Mouse (Mus musculus): Measurements from ENCODE around the gene Nptx1.
A peak's percentile ranks its signal among the peaks of the same experiment; 100 is the strongest.

Nptx1 gene

GRCm38 (mm10) chr11:119524545-119524949 lies 23.0 kb downstream of the Nptx1 start:
- DNase-seq (ENCODE audit: extremely low read depth, insufficient read length, low spot score) = no peak

- DNase-seq (ENCODE audit: extremely low read depth, insufficient read length, low spot score) = no peak
Measured at GRCm38 (mm10) chr11:119523392-119523791, 24.2 kb downstream of the Nptx1 start.

DNA sequence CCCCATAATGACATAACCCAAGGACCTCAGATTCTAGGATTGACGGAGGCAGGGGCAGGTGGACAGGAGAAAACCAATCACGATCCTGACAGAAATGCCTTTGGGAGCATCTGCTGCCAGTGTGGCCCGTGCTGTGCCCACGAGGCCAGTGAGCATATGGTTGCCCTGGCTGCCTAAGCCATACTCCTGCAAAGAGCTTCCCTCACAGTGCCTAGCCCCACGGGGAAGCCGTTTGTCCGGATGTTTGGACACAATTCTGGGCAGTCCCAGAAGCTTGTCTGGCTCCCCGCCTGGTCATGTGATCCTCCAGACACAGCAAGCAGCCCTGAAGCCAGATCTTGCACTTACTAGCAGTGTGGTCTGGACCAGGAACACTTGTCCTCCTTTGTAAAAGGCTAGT lies 24.8 kb downstream of the Nptx1 start:
- DNase-seq (ENCODE audit: extremely low read depth, insufficient read length, low spot score) = no peak

DNA sequence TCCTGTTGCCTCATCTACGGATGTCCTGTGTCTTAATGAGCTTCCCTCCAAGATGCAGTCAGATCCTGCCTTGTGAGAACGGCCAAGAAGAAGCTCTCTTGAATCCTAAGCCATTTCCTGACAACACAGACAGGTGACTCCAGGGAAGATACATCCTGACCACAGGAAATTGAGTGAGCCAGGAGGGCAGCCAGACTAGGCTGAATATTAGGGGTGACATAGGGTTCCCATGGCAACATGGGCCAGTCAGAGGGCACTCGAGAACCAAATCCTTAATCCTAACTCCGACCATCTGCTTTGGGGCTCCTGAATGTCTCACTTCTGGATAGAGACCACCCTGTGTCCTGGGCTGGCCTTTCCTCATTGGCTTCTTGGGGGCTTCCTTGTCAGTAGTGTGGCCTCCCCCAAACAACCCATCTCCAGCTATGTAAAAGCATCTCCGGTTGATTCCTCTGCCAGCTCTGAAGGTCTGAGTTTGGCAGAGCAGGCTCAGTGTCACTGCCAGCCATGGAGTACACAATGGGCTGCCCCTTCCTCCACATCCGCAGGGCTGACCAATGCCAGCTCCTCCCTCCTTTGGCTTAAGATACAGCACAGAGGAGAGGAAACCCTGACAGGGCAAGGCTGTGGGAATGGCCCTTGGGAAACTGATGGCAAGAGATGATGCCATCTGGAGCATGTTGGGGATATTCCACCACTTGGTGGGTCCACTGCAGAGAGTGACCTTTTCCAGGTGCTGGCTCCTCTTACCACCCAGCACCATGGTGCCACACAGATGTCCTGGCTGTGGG lies 25.4 kb downstream of the Nptx1 start:
- no peak for DNase-seq (ENCODE audit: extremely low read depth, insufficient read length, low spot score)

DNA sequence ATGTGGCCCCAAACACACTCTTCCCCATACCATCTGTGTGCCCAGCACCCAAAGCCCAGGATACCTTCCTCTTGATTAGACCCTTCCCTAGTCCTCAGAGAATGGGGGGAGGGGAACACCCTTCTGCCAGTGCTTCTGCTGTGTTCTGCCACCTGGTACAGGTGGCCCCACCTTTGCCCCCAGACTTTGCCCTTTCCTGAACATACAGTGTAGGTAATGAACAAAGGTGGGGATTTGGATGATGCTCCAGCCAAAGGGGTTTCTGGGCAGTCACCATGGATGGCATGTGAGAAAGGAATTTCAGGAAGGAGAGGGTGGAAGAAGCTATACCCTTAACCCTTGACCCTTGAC lies 26.9 kb downstream of the Nptx1 start:
- DNase-seq (ENCODE audit: extremely low read depth, insufficient read length, low spot score) = no peak

DNA sequence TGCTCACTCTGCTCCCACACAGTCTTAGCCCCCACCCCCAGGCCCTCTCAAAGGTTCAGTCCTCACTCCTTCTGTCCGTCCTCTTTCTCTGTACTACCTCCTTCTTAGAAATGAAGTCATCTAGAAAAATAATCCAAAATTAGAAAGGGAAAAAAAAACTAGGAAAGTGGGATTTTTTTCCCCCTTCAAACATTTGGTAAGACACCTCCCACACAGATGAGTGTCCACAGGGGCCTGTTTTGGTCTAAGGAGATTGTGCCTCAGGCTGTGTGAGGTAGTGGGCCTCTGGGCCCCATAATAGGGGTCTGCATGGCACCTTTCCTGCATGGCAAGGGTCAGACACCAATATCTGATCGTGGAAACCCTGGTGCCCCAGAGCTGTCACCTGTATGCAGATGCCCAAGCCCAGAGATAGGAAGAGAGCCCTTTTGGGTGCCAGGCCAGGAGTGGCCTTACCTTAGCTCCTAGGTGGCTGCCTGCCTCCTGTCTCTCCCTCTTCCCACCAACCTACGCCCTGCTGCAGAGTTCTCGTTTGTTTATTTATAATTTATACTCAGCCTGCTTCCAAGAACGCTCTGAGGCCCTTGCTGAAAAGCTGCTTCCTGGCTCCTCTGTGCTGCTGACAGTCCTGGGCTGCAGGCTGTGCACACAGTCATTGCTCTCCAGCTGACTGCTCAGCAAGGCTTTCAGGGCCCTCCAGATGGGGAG lies 27.4 kb downstream of the Nptx1 start:
- DNase-seq (ENCODE audit: extremely low read depth, insufficient read length, low spot score) = no peak

- no peak for DNase-seq (ENCODE audit: extremely low read depth, insufficient read length, low spot score)
Measured at GRCm38 (mm10) chr11:119519387-119519786, 28.2 kb downstream of the Nptx1 start.

DNA sequence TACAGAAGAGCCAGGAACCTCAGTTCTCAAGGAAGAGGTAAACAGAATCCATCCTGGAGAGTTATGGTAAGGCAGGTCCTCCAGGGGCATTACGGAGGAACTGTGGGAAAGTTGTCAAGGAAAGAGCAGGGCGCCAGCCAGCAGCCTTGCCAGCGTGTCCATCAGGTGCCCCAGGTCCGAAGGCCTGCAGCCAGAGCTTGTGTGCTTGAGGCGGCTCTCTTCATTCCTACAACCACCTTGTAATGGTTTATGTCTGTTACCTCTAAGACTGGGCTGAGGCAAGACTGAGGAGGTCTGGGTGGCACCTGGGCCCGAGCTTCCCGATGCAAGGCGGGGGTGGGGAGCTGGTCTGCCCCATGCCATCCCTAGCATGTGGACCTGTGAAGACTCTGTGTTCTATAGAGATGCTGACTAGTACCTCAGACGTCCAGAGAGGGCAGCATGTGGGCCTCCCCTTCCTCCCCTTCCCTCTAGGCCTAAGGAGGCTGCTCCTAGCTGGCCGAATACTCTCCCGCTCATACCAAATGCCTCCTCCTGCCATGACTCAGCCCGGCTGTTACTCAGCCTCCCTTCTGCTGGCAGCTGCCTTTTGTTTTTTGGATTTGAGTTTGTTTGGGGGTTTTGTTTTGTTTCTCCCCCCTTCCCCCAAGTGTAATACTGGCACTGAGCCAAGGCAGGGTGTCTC lies 30.7 kb downstream of the Nptx1 start:
- peak; percentile 72 for DNase-seq (ENCODE audit: extremely low read depth, insufficient read length, low spot score)

GRCm38 (mm10) chr11:119515823-119516676 lies 31.5 kb downstream of the Nptx1 start:
- no peak for DNase-seq (ENCODE audit: extremely low read depth, insufficient read length, low spot score)

GRCm38 (mm10) chr11:119514967-119515636 lies 32.5 kb downstream of the Nptx1 start:
- no peak for DNase-seq (ENCODE audit: extremely low read depth, insufficient read length, low spot score)

DNA sequence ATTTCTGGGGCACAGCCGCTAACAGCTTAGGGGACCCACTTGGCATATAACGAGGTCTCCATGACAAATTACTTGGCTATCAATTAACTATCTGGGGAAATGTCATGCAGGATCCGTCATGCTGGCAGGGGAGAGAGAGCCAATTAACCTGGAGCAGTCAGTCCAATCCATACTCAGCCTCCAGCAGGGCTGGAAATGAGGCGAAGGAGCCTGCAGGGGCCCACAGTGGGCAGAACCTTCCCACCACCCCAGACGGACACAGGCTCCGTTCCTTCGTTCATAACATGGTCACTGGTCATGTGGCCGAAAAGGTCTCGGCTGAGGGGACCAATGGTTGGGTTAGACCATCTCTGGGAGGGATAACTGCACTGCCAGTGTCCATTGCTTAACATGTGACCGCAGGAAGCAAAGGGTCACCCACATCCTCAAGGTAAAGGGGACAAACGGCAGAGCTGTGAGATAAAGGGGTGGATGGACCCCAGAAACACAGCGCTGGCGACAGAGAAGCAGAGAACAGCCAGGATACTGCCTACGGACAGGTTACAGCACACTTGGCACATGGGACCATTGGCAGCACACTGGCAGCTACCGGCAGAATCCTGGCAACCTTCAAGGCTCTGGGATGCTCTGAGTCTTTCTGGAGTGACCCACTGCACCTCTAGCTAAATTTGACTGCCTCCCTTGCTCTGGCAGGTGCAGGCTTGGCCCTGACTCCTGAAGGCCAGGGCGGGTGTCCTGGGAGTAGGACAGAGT lies 33.3 kb downstream of the Nptx1 start:
- DNase-seq (ENCODE audit: extremely low read depth, insufficient read length, low spot score) = no peak

DNA sequence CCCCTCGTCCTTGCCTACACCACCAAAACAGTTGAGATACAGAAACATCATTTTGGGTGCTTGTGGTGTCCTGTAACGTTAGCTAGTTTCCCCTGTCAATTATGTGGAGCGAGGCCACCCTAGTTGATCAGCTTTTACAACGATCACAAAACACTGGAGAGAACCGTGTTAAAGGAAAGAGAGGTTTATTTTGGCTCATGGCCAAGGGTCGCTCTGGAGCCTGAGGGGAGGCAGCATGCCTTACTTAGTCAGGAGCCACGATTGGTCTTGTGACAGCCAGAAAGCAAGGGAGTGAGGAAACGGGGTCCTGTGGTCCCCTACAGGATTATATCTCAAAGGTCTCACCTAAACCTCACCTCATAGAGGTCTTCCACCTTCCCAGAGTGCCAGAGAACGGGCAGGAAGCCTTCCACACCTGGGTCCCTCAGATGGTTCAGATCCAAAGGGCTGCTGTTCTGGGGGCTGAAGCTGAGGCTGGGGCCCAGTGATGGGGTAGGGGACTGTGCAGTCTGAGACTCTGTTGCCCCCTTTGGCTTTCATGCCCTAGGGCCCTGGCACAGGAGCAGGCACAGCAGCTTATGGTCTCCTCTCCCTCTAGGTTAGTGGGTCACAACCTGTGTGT lies 34.4 kb downstream of the Nptx1 start:
- DNase-seq (ENCODE audit: extremely low read depth, insufficient read length, low spot score) = no peak

GRCm38 (mm10) chr11:119509165-119509776 lies 38.3 kb downstream of the Nptx1 start:
- DNase-seq (ENCODE audit: extremely low read depth, insufficient read length, low spot score) = no peak

DNA sequence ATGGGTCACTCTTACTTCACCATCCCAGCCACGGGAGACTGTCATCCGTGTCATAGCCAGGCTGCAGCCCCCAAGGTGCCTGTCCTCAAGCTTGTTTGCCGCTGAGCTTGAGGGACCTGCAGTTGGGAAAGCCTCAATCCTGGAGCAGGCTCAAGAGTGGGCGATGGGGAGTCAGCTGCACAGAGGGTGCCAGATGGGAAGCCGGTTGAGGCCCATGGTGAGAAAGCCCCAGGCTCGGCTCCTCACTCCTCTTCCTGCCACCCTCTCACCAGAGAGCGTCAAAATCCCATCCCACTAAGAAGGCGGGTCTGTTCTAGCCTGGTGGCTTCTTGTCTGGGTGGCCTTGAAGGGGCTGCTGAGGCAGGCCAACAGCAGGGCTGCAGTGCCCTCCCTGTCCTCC lies 39.8 kb downstream of the Nptx1 start:
- no peak for DNase-seq (ENCODE audit: extremely low read depth, insufficient read length, low spot score)

- DNase-seq (ENCODE audit: extremely low read depth, insufficient read length, low spot score) = no peak
Measured at GRCm38 (mm10) chr11:119506386-119506785, 41.2 kb downstream of the Nptx1 start.

GRCm38 (mm10) chr11:119503675-119504074 lies 43.9 kb downstream of the Nptx1 start:
- no peak for DNase-seq (ENCODE audit: extremely low read depth, insufficient read length, low spot score)

GRCm38 (mm10) chr11:119500011-119500410 lies 47.5 kb downstream of the Nptx1 start:
- no peak for DNase-seq (ENCODE audit: extremely low read depth, insufficient read length, low spot score)

GRCm38 (mm10) chr11:119499297-119499696 lies 48.3 kb downstream of the Nptx1 start:
- no peak for DNase-seq (ENCODE audit: extremely low read depth, insufficient read length, low spot score)

- DNase-seq (ENCODE audit: extremely low read depth, insufficient read length, low spot score) = no peak
Measured at GRCm38 (mm10) chr11:119497451-119497850, 50.1 kb downstream of the Nptx1 start.
